ENCODE assay signal across 22 mouse cellular contexts in genomic region chr15:77848415-77849038, GRCm38 (mm10). TPM values are rescaled to one million over a fixed set of nuclear protein-coding genes. Genes with fewer than 3 reads are reported as not detected.
DNase-seq lines count a peak whose midpoint lies in the region; ATAC-seq and TF ChIP-seq lines count a peak whose summit lies in the region.
"Had no signal": no experiment of that assay in that cellular context is flagged by ENCODE, and none has a peak within 500 bp of the region (broad histone marks: within the 10 kb centered on the region; RNA-seq: fewer than 3 reads in every experiment).

No protein-coding gene starts in this region.

- H3K4me1 ChIP-seq in kidney, embryonic 16.5 days (ENCODE audit: insufficient read depth, low read length) = peaks cover 13% of the 10 kb centered on the region; the same call in 1 of the 2 replicates
- H3K4me1 ChIP-seq in lung, postnatal 0 days (ENCODE audit: insufficient read depth, low read depth, low read length) = peaks cover 10% of the 10 kb centered on the region; the same call in 1 of the 2 replicates
- H3K4me1 ChIP-seq in ES-Bruce4 (ENCODE audit: control insufficient read depth, insufficient read depth, low read length) = peaks cover 12% of the 10 kb centered on the region
- H3K4me1 ChIP-seq in intestine, embryonic 15.5 days (replicated peaks) = peaks cover 9% of the 10 kb centered on the region
- H3K4me1 ChIP-seq: neural tube, embryonic 15.5 days had no signal

- H3K36me3 ChIP-seq in kidney, embryonic 16.5 days (ENCODE audit: insufficient read depth, low read length) = no peaks in the 10 kb centered on the region
- H3K36me3 ChIP-seq in lung, postnatal 0 days (ENCODE audit: insufficient read depth, low read length) = no peaks in the 10 kb centered on the region
- no peaks in the 10 kb centered on the region for H3K36me3 ChIP-seq in ES-Bruce4 (ENCODE audit: control insufficient read depth, insufficient read depth, low read length, poor library complexity, severe bottlenecking)
- no peaks in the 10 kb centered on the region for H3K36me3 ChIP-seq in intestine, embryonic 15.5 days
- H3K36me3 ChIP-seq: heart, embryonic 13.5 days; limb, embryonic 13.5 days; neural tube, embryonic 15.5 days had no signal

- 88% methylated on average over 16 of the region's 16 CpGs for whole genome bisulfite sequencing in kidney, embryonic 16.5 days
- 53% methylated on average over 16 of the region's 16 CpGs for WGBS in lung, postnatal 0 days
- WGBS in intestine, embryonic 15.5 days = 77% methylated on average over 16 of the region's 16 CpGs

- H3K27me3 ChIP-seq in kidney, embryonic 16.5 days (ENCODE audit: insufficient read depth, low read length) = no peaks in the 10 kb centered on the region
- no peaks in the 10 kb centered on the region for H3K27me3 ChIP-seq in lung, postnatal 0 days (replicated peaks; ENCODE audit: insufficient read depth, low read length)
- no peaks in the 10 kb centered on the region for H3K27me3 ChIP-seq in ES-Bruce4 (ENCODE audit: control insufficient read depth, insufficient read depth, low read length, poor library complexity, severe bottlenecking)
- no peaks in the 10 kb centered on the region for H3K27me3 ChIP-seq in intestine, embryonic 15.5 days (replicated peaks)
- H3K27me3 ChIP-seq: heart, embryonic 13.5 days; limb, embryonic 13.5 days; neural tube, embryonic 15.5 days had no signal

- peak; percentile 49; the same call in 1 of the 2 replicates for TF ChIP-seq EP300 in lung, postnatal 0 days (IDR thresholded peaks at IDR 0.05)
- no peak for TF ChIP-seq EP300 in ES-Bruce4 (IDR thresholded peaks at IDR 0.05; ENCODE audit: insufficient read depth, low read depth, low read length)

- H3K9me3 ChIP-seq in kidney, embryonic 16.5 days (ENCODE audit: low read length) = 0 out of 2 replicates have a peak, but pooled peaks cover 3% of the 10 kb centered on the region
- no peaks in the 10 kb centered on the region for H3K9me3 ChIP-seq in lung, postnatal 0 days (ENCODE audit: low read length)
- H3K9me3 ChIP-seq in ES-Bruce4 (replicated peaks; ENCODE audit: control insufficient read depth, insufficient read depth, low read length, poor library complexity, severe bottlenecking) = 0 out of 2 replicates have a peak, but pooled peaks cover 2% of the 10 kb centered on the region
- no peaks in the 10 kb centered on the region for H3K9me3 ChIP-seq in intestine, embryonic 15.5 days
- H3K9me3 ChIP-seq: heart, embryonic 13.5 days; limb, embryonic 13.5 days; neural tube, embryonic 15.5 days had no signal

- no peak overlapping the region for H3K4me3 ChIP-seq in kidney, embryonic 16.5 days (ENCODE audit: low read length)
- no peak overlapping the region for H3K4me3 ChIP-seq in lung, postnatal 0 days (ENCODE audit: low read depth, low read length)
- no peak overlapping the region for H3K4me3 ChIP-seq in ES-Bruce4 (ENCODE audit: low read depth, low read length)
- H3K4me3 ChIP-seq in intestine, embryonic 15.5 days (replicated peaks) = no peak overlapping the region
- H3K4me3 ChIP-seq: erythroblast, embryonic 14.5 days; heart, embryonic 13.5 days; left cerebral cortex, adult 2 months; limb, embryonic 13.5 days; neural tube, embryonic 15.5 days had no signal

- TF ChIP-seq POLR2A in ES-Bruce4 (IDR thresholded peaks at IDR 0.05; ENCODE audit: insufficient read depth, low read length) = no peak

- no peak overlapping the region for H3K27ac ChIP-seq in kidney, embryonic 16.5 days (ENCODE audit: low read length)
- peak overlapping the region; percentile 81 for H3K27ac ChIP-seq in lung, postnatal 0 days (ENCODE audit: low read length)
- H3K27ac ChIP-seq in ES-Bruce4 (ENCODE audit: insufficient read depth, low read length) = peak overlapping the region; percentile 49
- peak overlapping the region; percentile 77 for H3K27ac ChIP-seq in intestine, embryonic 15.5 days
- H3K27ac ChIP-seq: heart, embryonic 13.5 days; hindbrain, postnatal 0 days; left cerebral cortex, adult 2 months; limb, embryonic 13.5 days; neural tube, embryonic 15.5 days had no signal

- no peak for TF ChIP-seq CTCF in lung, postnatal 0 days (IDR thresholded peaks at IDR 0.05)
- no peak for TF ChIP-seq CTCF in ES-Bruce4 (IDR thresholded peaks at IDR 0.05; ENCODE audit: low read depth, low read length)

- H3K4me2 ChIP-seq in kidney, embryonic 16.5 days (replicated peaks; ENCODE audit: low read depth, low read length) = no peak overlapping the region
- 0 out of 2 replicates have a peak overlapping the region, but pooled peaks have one; percentile 14 for H3K4me2 ChIP-seq in lung, postnatal 0 days (replicated peaks; ENCODE audit: low read depth, low read length)
- no peak overlapping the region for H3K4me2 ChIP-seq in intestine, embryonic 15.5 days (replicated peaks)
- H3K4me2 ChIP-seq: heart, embryonic 13.5 days; limb, embryonic 13.5 days; midbrain, embryonic 11.5 days; neural tube, embryonic 15.5 days had no signal

- ATAC-seq in kidney, embryonic 16.5 days (ENCODE audit: low FRiP score, low TSS enrichment) = peak; percentile 21; the same call in 1 of the 2 replicates
- peak; percentile 64 for ATAC-seq in lung, postnatal 0 days
- ATAC-seq in intestine, embryonic 15.5 days = no peak
- no peak for ATAC-seq in CD4-positive, CD25-positive, alpha-beta regulatory T cell, adult 4 months
- ATAC-seq: forebrain, postnatal 0 days; hindbrain, postnatal 0 days had no signal

- DNase-seq in kidney, postnatal 4 days = no peak
- peak; percentile 64 for DNase-seq in lung, postnatal 0 days (ENCODE audit: low spot score)
- no peak for DNase-seq in lung, adult 18-20 months
- no peak for DNase-seq in T-cell, adult 2 months (ENCODE audit: low spot score)
- DNase-seq: adrenal gland, adult 8-10 months; cerebellum, adult 11-12 months; cerebellum, postnatal 25 days; forebrain, postnatal 0 days; kidney, adult 9 months; right cerebral cortex, postnatal 4 days; thymus, postnatal 25 days had no signal

- H3K9ac ChIP-seq in kidney, embryonic 16.5 days (replicated peaks; ENCODE audit: low read length) = no peak overlapping the region
- H3K9ac ChIP-seq in lung, postnatal 0 days (replicated peaks; ENCODE audit: low read depth) = no peak overlapping the region
- no peak overlapping the region for H3K9ac ChIP-seq in ES-Bruce4 (ENCODE audit: low read depth, poor library complexity, severe bottlenecking)
- H3K9ac ChIP-seq in intestine, embryonic 15.5 days = no peak overlapping the region
- H3K9ac ChIP-seq: forebrain, postnatal 0 days; heart, embryonic 13.5 days; limb, embryonic 13.5 days; neural tube, embryonic 15.5 days had no signal

RNA-seq across cellular contexts. Expression of gene Myh9, which starts 6.6 kb away (rescaled TPM):
- polyA plus RNA-seq in kidney, embryonic 16.5 days (2015; fragmentation: Nextera tagmentation; extraction: Ambion mirVana) = 55.4 and 64.5 TPM in 2 replicates
- 59.3 and 67.3 TPM in 2 replicates for polyA plus RNA-seq in lung, postnatal 0 days (2015; fragmentation: Nextera tagmentation; extraction: Ambion mirVana)
- 584 and 601 TPM in 2 replicates for polyA plus RNA-seq in ES-Bruce4 (2011; ENCODE audit: insufficient read depth, insufficient read length, low read depth, missing spikeins)
- polyA plus RNA-seq in intestine, embryonic 15.5 days (2015; fragmentation: Nextera tagmentation; extraction: Ambion mirVana) = 51.6 and 52.9 TPM in 2 replicates
- polyA plus RNA-seq in CD4-positive, CD25-positive, alpha-beta regulatory T cell, adult 4 months (2017; shearing (Covaris generic)) = 100 to 1,000 TPM; 206 to 220 TPM

Comparison
In these comparisons a context has a peak if more than half of its experiments do, and no peak if none do; other contexts are left out.
1. ATAC-seq: peak in kidney, embryonic 16.5 days (single experiment) and lung, postnatal 0 days (single experiment); none in intestine, embryonic 15.5 days (single experiment) and CD4-positive, CD25-positive, alpha-beta regulatory T cell, adult 4 months (single experiment).